Mouse (Mus musculus): ENCODE data around the gene Rsph6a. TPM values are rescaled to one million over a fixed set of nuclear protein-coding genes. Genes with fewer than 3 reads are reported as not detected.
A peak's percentile ranks its signal among the peaks of the same experiment; 100 is the strongest.

Gene Rsph6a
- polyA plus RNA-seq, 1 experiment from 2014 or later: not detected

DNA sequence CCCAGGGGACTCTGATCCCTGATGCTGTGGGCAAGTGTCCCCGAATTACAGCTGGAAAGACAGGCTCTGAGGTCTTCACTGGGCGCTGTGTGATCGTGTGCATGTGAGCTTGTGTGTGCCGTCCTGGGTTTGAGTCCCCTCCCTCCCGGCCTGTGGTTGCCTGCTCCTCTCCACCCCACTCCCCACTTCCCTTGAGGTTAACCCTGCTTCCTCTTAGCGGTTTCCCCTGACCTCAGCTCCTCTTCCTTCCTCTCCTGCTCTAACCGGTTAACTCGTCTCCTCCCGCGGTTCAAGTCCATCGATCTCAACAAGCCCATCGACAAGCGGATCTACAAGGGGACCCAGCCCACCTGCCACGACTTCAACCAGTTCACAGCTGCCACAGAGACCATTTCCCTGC, 23.3 kb downstream of the Rsph6a start:
- H3K4me2 ChIP-seq (ENCODE audit: low read length): peak overlapping the region; percentile 78
- H3K4me1 ChIP-seq (replicated peaks; ENCODE audit: control insufficient read depth, insufficient read depth, low read length): peaks cover 21% of the 10 kb centered on the region
- ATAC-seq (replicated peaks; ENCODE audit: low FRiP score, low TSS enrichment, low read depth): no peak
- no peaks in the 10 kb centered on the region for H3K9me3 ChIP-seq (ENCODE audit: control insufficient read depth, low read length)
- H3K9ac ChIP-seq (ENCODE audit: low read length): 0 out of 2 replicates have a peak overlapping the region, but pooled peaks have one; percentile 98
- no peaks in the 10 kb centered on the region for H3K27me3 ChIP-seq (replicated peaks; ENCODE audit: control insufficient read depth, insufficient read depth, low read length)
- no peak overlapping the region for H3K27ac ChIP-seq (ENCODE audit: low read depth)
- no peak for DNase-seq (ENCODE audit: low spot score)
- 73% methylated on average over 14 of the region's 14 CpGs for WGBS
- peak overlapping the region; percentile 99 for H3K4me3 ChIP-seq (ENCODE audit: low read depth, low read length)
- peaks cover 48% of the 10 kb centered on the region for H3K36me3 ChIP-seq (ENCODE audit: control insufficient read depth, insufficient read depth, low read length)

GRCm38 (mm10) chr7:19078732-19079131, 24.2 kb downstream of the Rsph6a start:
- no peak for ATAC-seq (replicated peaks; ENCODE audit: low FRiP score, low TSS enrichment, low read depth)
- H3K4me3 ChIP-seq (ENCODE audit: low read depth, low read length): no peak overlapping the region
- H3K4me2 ChIP-seq (ENCODE audit: low read length): no peak overlapping the region
- peaks cover 29% of the 10 kb centered on the region for H3K4me1 ChIP-seq (replicated peaks; ENCODE audit: control insufficient read depth, insufficient read depth, low read length)
- no peak for DNase-seq (ENCODE audit: low spot score)
- H3K27ac ChIP-seq (ENCODE audit: low read depth): no peak overlapping the region
- 84% methylated on average over 3 of the region's 3 CpGs for WGBS
- H3K9ac ChIP-seq (ENCODE audit: low read length): no peak overlapping the region
- no peaks in the 10 kb centered on the region for H3K27me3 ChIP-seq (replicated peaks; ENCODE audit: control insufficient read depth, insufficient read depth, low read length)
- no peaks in the 10 kb centered on the region for H3K9me3 ChIP-seq (ENCODE audit: control insufficient read depth, low read length)
- peaks cover 49% of the 10 kb centered on the region for H3K36me3 ChIP-seq (ENCODE audit: control insufficient read depth, insufficient read depth, low read length)

DNA sequence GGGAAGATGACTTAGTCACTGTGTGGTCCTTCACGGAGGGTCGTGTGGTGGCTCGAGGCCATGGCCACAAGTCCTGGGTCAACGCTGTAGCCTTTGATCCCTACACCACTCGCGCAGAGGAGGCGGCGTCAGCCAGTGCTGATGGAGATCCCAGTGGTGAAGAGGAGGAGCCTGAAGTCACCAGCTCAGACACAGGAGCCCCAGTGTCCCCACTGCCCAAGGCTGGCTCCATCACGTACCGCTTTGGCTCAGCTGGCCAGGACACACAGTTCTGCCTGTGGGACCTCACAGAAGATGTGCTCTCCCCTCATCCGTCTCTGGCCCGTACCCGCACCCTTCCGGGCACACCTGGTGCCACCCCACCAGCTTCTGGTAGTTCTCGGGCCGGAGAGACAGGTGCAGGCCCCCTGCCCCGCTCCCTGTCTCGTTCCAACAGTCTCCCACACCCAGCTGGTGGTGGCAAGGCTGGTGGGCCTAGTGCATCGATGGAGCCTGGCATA, 26.0 kb downstream of the Rsph6a start:
- Histone ChIP-seq H3K36me3 (ENCODE audit: control insufficient read depth, insufficient read depth, low read length) (peaks cover 49% of the 10 kb centered on the region), H3K4me3 (ENCODE audit: low read depth, low read length) (no peak overlapping the region), H3K9ac (ENCODE audit: low read length) (no peak overlapping the region), H3K4me1 (replicated peaks; ENCODE audit: control insufficient read depth, insufficient read depth, low read length) (peaks cover 41% of the 10 kb centered on the region), H3K4me2 (ENCODE audit: low read length) (no peak overlapping the region), H3K27me3 (replicated peaks; ENCODE audit: control insufficient read depth, insufficient read depth, low read length) (no peaks in the 10 kb centered on the region), H3K9me3 (ENCODE audit: control insufficient read depth, low read length) (no peaks in the 10 kb centered on the region), H3K27ac (ENCODE audit: low read depth) (no peak overlapping the region)
- 86% methylated on average over 19 of the region's 19 CpGs for WGBS
- no peak for DNase-seq (ENCODE audit: low spot score)
- ATAC-seq (replicated peaks; ENCODE audit: low FRiP score, low TSS enrichment, low read depth): no peak

DNA sequence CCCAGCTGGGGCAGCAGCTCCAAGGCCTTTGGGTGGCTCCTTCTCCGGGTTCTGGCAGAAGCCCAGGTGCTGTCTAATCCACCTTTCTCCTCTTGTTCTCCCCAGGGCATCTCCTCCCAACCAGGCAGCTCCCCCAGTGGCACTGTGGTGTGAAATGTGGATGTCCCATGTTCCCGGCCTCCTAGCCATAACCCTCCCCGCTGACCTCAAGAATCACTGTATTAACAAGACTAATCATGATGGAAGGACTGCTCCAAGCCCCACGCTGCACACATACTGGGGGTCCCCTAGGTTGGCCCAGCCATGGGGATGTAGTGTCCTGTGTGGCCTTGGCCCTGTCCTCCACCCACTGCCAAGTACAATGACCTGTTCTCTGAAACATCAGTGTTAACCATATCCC, 27.7 kb downstream of the Rsph6a start:
- Histone ChIP-seq H3K4me3 (ENCODE audit: low read depth, low read length) (no peak overlapping the region), H3K9me3 (ENCODE audit: control insufficient read depth, low read length) (no peaks in the 10 kb centered on the region), H3K4me1 (replicated peaks; ENCODE audit: control insufficient read depth, insufficient read depth, low read length) (peaks cover 48% of the 10 kb centered on the region), H3K4me2 (ENCODE audit: low read length) (no peak overlapping the region), H3K36me3 (ENCODE audit: control insufficient read depth, insufficient read depth, low read length) (peaks cover 53% of the 10 kb centered on the region), H3K9ac (ENCODE audit: low read length) (no peak overlapping the region), H3K27ac (ENCODE audit: low read depth) (no peak overlapping the region), H3K27me3 (replicated peaks; ENCODE audit: control insufficient read depth, insufficient read depth, low read length) (no peaks in the 10 kb centered on the region)
- DNase-seq (ENCODE audit: low spot score) (no peak), ATAC-seq (replicated peaks; ENCODE audit: low FRiP score, low TSS enrichment, low read depth) (no peak)
- WGBS: 81% methylated on average over 4 of the region's 4 CpGs

DNA sequence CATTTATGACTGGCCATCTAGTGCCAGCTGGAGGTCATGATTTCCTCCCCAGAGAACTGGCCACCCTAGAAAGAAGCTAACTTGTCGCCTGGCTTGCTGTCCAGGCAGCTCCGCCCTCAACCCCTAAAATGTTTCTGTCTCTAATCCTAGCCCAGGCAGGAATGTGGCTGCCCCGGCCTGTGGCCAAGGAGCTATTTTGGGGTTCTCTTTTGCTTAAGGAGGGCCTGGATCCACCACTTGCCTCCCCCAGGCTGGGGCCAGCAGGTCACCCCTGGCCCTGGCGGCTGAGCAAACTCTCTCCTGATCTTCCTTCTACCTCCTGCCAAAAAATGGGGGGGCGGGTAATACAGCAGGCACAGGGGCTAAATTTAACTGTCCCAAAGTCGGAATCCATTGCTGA, 28.6 kb downstream of the Rsph6a start:
- no peaks in the 10 kb centered on the region for H3K27me3 ChIP-seq (replicated peaks; ENCODE audit: control insufficient read depth, insufficient read depth, low read length)
- peaks cover 61% of the 10 kb centered on the region for H3K36me3 ChIP-seq (ENCODE audit: control insufficient read depth, insufficient read depth, low read length)
- H3K4me1 ChIP-seq (replicated peaks; ENCODE audit: control insufficient read depth, insufficient read depth, low read length): peaks cover 39% of the 10 kb centered on the region
- 47% methylated on average over 6 of the region's 6 CpGs for WGBS
- no peak overlapping the region for H3K4me3 ChIP-seq (ENCODE audit: low read depth, low read length)
- no peak for ATAC-seq (replicated peaks; ENCODE audit: low FRiP score, low TSS enrichment, low read depth)
- peak overlapping the region; percentile 20; the same call in 1 of the 2 replicates for H3K9ac ChIP-seq (ENCODE audit: low read length)
- H3K9me3 ChIP-seq (ENCODE audit: control insufficient read depth, low read length): no peaks in the 10 kb centered on the region
- H3K4me2 ChIP-seq (ENCODE audit: low read length): 0 out of 2 replicates have a peak overlapping the region, but pooled peaks have one; percentile 36
- no peak for DNase-seq (ENCODE audit: low spot score)
- H3K27ac ChIP-seq (ENCODE audit: low read depth): no peak overlapping the region

GRCm38 (mm10) chr7:19083701-19084100, 29.2 kb downstream of the Rsph6a start, which contains the start of gene Dmpk:
Gene Dmpk (plus strand): TSS chr7:19083849.
- WGBS: 35% methylated on average over 8 of the region's 10 CpGs
- DNase-seq (ENCODE audit: low spot score) (no peak), ATAC-seq (replicated peaks; ENCODE audit: low FRiP score, low TSS enrichment, low read depth) (peak; percentile 44)
- no peaks in the 10 kb centered on the region for H3K27me3 ChIP-seq (replicated peaks; ENCODE audit: control insufficient read depth, insufficient read depth, low read length)
- H3K9me3 ChIP-seq (ENCODE audit: control insufficient read depth, low read length): no peaks in the 10 kb centered on the region
- H3K4me3 ChIP-seq (ENCODE audit: low read depth, low read length): peak within 1 kb of the TSS; percentile 29
- H3K4me1 ChIP-seq (replicated peaks; ENCODE audit: control insufficient read depth, insufficient read depth, low read length): peaks cover 39% of the 10 kb centered on the region
- H3K27ac ChIP-seq (ENCODE audit: low read depth): peak within 1 kb of the TSS; percentile 60
- H3K4me2 ChIP-seq (ENCODE audit: low read length): peak within 1 kb of the TSS; percentile 36
- H3K36me3 ChIP-seq (ENCODE audit: control insufficient read depth, insufficient read depth, low read length): peaks cover 59% of the 10 kb centered on the region
- peak within 1 kb of the TSS; percentile 20; the same call in 1 of the 2 replicates for H3K9ac ChIP-seq (ENCODE audit: low read length)

GRCm38 (mm10) chr7:19084277-19084771, 29.8 kb downstream of the Rsph6a start:
- no peak for DNase-seq (ENCODE audit: low spot score)
- 57% methylated on average over 6 of the region's 6 CpGs for WGBS
- Histone ChIP-seq H3K27ac (ENCODE audit: low read depth) (peak overlapping the region; percentile 60), H3K4me3 (ENCODE audit: low read depth, low read length) (peak overlapping the region; percentile 29), H3K36me3 (ENCODE audit: control insufficient read depth, insufficient read depth, low read length) (peaks cover 55% of the 10 kb centered on the region), H3K4me1 (replicated peaks; ENCODE audit: control insufficient read depth, insufficient read depth, low read length) (peaks cover 39% of the 10 kb centered on the region), H3K27me3 (replicated peaks; ENCODE audit: control insufficient read depth, insufficient read depth, low read length) (no peaks in the 10 kb centered on the region), H3K9ac (ENCODE audit: low read length) (peak overlapping the region; percentile 20; the same call in 1 of the 2 replicates), H3K4me2 (ENCODE audit: low read length) (peak overlapping the region; percentile 36), H3K9me3 (ENCODE audit: control insufficient read depth, low read length) (no peaks in the 10 kb centered on the region)
- no peak for ATAC-seq (replicated peaks; ENCODE audit: low FRiP score, low TSS enrichment, low read depth)

DNA sequence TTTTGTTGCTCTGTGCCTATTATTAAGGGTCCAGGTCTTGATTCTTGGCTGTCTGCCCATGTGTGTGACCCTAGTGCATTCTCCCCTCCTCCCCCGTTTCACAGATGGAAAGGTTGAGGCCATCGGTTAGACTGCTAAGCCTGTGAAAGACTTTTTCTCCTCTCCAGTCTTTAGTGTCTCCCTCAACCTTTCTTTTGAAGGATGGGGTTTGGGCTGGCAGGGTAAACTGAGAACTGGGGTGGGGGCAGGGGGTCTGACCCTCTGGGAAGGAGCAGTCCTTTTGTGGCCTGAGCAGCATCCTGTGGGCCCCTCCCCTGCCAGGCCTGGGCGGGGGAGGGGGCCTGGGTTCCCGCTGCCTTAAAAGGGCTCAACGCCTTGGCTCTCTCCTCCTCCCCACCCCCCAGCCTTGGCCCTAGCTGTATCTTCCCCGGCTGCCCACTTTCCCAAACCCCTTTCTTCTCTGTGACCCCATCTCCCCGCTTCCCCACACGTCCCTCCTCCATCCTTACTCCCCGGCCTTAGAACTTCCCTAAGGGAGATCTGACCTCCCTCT, 30.5 kb downstream of the Rsph6a start:
- H3K27me3 ChIP-seq (replicated peaks; ENCODE audit: control insufficient read depth, insufficient read depth, low read length): no peaks in the 10 kb centered on the region
- ATAC-seq (replicated peaks; ENCODE audit: low FRiP score, low TSS enrichment, low read depth): no peak
- DNase-seq (ENCODE audit: low spot score): no peak
- H3K4me3 ChIP-seq (ENCODE audit: low read depth, low read length): peak overlapping the region; percentile 29
- peak overlapping the region; percentile 36 for H3K4me2 ChIP-seq (ENCODE audit: low read length)
- peaks cover 39% of the 10 kb centered on the region for H3K4me1 ChIP-seq (replicated peaks; ENCODE audit: control insufficient read depth, insufficient read depth, low read length)
- peak overlapping the region; percentile 37 for H3K9ac ChIP-seq (ENCODE audit: low read length)
- H3K36me3 ChIP-seq (ENCODE audit: control insufficient read depth, insufficient read depth, low read length): peaks cover 50% of the 10 kb centered on the region
- H3K27ac ChIP-seq (ENCODE audit: low read depth): peak overlapping the region; percentile 77
- 22% methylated on average over 9 of the region's 9 CpGs for WGBS
- no peaks in the 10 kb centered on the region for H3K9me3 ChIP-seq (ENCODE audit: control insufficient read depth, low read length)

- H3K9me3 ChIP-seq (ENCODE audit: control insufficient read depth, low read length): no peaks in the 10 kb centered on the region
- 7% methylated on average over 6 of the region's 6 CpGs for WGBS
- ATAC-seq (replicated peaks; ENCODE audit: low FRiP score, low TSS enrichment, low read depth) (no peak), DNase-seq (ENCODE audit: low spot score) (no peak)
- H3K4me3 ChIP-seq (ENCODE audit: low read depth, low read length): peak overlapping the region; percentile 23
- H3K36me3 ChIP-seq (ENCODE audit: control insufficient read depth, insufficient read depth, low read length): peaks cover 50% of the 10 kb centered on the region
- H3K4me1 ChIP-seq (replicated peaks; ENCODE audit: control insufficient read depth, insufficient read depth, low read length): peaks cover 39% of the 10 kb centered on the region
- peak overlapping the region; percentile 37 for H3K9ac ChIP-seq (ENCODE audit: low read length)
- H3K27me3 ChIP-seq (replicated peaks; ENCODE audit: control insufficient read depth, insufficient read depth, low read length): no peaks in the 10 kb centered on the region
- H3K4me2 ChIP-seq (ENCODE audit: low read length): peak overlapping the region; percentile 36
- H3K27ac ChIP-seq (ENCODE audit: low read depth): peak overlapping the region; percentile 77
Observed at GRCm38 (mm10) chr7:19085495-19085894, 31.0 kb downstream of the Rsph6a start.

Data from intestine, embryonic 14.5 days (tissue).